Mouse (Mus musculus): ENCODE data around the gene Ank3.
"Not testable (repeated sequence)": the region's sequence is repeated elsewhere in the genome, so short reads cannot be mapped to it uniquely, and the experiment has no call there.

Gene Ank3

DNA sequence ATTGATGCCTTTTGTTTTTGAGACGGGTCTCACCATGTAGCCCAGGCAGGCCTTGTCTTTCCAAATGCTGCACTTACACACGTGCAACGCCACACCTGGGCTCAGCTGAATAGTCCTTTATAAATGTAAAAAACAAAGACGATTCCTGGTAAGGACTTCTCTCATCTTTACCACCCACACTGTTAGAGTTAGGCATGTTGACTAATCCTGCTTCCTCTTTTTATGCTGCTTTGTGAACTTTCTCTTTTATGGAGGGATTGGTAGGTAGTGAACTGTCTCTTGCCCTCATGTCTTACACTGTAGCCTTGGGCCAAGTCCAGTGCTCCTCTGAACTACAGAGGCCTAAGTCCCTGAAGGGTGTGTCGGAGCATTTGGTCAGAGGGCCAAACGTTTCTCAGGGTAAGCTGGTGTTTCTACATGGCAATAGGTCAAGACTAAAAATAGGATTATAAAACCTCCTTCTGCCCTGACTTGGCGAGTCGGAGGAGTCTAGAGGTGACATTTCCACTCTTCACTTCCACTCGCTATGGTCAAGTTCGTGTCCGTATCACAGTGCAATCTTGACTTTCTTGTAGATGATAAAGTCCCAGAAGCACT is 491.9 kb downstream of the Ank3 start:
- no peak for DNase-seq (ENCODE audit: low read depth, low spot score)

DNA sequence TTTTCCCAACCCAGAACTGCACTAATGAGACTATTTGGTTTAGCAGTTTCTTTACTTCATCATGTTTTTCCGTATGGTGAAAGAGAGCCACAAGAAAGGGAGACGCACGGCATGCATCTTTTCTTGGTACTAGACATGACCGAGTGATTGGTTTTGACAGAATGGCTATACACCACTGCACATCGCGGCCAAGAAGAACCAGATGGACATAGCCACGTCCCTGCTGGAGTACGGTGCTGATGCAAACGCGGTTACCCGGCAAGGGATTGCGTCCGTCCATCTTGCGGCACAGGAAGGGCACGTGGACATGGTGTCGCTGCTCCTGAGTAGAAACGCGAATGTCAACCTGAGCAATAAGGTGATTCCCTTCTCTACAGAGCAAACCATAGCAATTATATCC is 493.6 kb downstream of the Ank3 start:
- no peak for DNase-seq (ENCODE audit: low read depth, low spot score)

DNA sequence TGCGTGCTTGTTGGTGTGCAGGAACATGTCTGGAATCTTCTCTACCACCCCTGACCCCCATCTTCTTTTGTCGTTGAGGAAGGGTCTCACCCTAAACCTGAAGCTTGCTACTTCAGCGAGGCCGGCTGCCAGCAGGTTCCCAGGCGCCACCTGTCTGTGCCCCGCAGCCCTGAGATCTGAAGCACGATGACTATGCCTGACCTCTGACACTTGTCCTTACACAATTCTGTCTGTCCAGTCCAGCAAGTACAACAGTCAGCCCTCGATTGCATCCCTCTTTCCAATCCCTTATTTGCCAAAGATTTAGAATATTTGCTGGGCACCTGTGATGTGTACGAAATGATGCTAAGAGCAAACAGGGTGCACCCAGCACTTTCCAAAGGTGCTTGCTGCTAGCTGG is 497.0 kb downstream of the Ank3 start:
- DNase-seq (ENCODE audit: low read depth, low spot score) = no peak

DNA sequence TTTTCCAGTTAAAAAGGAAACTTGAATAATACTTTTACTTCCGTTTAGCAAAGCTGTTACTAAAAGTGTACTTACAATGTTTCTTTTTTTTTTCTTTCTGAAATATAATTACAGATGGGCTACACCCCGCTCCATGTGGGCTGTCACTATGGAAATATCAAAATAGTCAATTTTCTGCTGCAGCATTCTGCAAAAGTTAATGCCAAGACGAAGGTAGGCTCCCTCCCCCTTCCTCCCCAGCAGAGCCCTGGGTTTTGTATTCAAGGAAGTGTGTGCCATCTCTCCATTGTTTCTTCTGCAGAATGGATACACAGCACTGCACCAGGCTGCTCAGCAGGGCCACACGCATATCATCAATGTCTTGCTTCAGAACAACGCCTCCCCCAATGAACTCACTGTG is 499.4 kb downstream of the Ank3 start:
- no peak for DNase-seq (ENCODE audit: low read depth, low spot score)

DNA sequence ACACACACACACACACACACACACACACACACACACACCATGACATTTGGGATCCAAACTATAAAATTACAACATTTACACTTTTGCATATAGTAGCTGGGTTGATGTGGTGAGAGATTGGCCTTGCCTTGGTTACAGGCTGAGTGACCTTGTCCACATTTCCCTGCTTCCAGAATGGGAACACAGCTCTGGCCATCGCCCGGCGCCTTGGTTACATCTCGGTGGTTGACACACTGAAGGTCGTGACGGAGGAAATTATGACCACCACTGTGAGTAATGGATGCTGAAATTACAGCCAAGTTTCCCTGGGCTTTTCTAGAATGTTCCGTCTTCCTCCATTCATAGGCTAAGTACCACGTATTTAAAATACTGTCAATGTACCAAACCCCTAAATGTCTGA is 500.2 kb downstream of the Ank3 start:
- no peak for DNase-seq (ENCODE audit: low read depth, low spot score)

DNA sequence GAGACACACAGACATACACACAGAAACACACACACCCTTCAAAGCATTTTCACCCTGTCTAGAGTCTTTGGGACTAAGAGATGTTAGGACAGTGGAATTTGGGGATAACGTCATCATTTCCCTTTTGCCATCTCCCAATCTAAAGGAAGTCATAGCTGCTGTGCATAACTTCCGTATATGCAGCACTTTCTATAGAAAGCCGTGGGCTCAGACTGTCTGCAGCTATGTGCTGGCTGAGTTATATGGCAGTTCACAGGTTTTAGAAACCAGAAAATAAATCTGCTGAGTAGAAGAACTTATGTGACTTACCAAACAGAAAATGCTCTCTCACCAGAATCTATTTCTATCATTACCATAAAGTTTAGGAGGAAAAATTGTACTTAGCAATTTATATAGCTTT is 501.2 kb downstream of the Ank3 start:
- DNase-seq (ENCODE audit: low read depth, low spot score) = no peak

DNA sequence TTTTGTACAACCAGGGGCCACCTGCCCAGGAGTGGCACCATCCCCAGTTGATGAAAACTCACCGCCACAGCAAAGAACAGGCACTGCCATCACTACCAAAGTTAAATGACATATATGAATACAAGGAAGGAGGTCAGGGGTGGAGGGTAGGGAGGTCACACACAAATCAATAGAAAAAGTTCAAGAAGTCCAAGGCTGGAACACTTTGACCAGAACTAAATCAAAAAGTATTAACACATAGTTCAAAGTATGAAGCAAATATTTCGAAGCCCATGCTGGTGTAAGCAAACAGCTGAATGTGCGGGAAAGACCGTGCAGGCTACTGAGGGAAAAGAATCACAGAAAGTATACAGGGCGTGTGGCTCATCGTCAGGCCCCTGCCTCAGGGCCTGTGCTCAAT is 503.5 kb downstream of the Ank3 start:
- no peak for DNase-seq (ENCODE audit: low read depth, low spot score)

DNA sequence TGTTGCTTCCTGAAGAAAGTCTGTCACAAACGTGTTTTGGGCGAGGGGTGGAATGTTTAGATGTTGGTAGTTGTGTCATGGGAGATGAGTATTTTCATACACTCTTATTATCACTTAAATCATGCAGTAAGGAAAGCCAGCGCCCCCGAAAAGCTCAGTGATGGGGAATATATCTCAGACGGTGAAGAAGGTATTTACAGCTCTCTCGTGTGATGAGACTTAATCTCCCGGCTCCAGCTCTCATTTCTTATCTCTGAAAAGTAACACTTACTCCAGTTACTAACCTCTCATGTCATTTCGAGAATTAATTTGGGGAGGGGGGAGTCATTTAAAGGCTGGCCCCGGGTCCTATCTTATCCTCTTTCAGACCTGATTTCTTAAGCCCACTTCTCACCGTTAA is 505.7 kb downstream of the Ank3 start:
- DNase-seq (ENCODE audit: low read depth, low spot score) = no peak

DNA sequence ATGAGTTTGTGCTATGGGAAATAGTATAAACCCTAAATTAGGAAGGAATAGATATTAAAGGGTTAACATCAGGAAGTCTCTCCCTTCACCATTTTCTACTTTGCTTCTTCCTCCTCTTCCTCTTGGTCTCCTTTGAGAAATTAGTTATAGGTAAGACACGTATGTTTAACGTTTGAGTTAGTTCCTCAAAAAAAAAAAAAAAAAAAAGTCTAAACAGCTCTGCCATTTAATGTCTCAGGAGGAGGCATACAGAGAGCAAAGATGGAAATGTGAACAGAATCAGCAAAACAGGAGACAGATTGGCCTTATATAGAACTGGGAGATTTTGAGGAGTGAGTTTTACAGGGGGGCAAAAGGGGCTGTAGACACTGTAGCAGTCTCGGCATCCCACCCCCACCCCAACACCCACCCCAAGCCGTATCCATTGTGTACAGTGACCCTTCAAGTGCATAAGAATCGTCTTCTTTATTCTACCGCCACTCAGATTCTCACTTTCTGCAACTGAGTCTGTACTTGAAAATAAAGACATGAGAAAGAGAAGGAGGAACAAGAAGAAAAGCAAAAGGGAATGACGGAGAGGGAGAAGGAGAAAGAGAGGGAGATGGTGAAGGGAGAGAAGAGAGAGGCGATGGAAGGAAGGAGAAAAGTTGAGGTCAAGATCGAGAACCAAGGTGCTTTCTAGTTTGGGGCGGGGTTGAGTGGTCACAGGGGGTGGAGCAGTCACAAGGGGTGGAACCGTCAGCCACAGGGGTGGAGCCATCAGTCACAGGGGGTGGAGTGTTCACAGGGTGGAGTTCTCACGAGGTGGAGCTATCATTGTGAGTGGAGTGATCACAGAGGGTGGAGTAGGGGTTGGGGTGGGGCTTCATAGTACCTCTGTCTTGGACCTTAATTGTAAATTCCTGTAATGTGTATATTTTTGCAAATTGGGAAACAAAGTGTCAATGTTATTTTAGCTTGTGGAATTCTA is 509.5 kb downstream of the Ank3 start:
- DNase-seq (ENCODE audit: low read depth, low spot score) = no peak

DNA sequence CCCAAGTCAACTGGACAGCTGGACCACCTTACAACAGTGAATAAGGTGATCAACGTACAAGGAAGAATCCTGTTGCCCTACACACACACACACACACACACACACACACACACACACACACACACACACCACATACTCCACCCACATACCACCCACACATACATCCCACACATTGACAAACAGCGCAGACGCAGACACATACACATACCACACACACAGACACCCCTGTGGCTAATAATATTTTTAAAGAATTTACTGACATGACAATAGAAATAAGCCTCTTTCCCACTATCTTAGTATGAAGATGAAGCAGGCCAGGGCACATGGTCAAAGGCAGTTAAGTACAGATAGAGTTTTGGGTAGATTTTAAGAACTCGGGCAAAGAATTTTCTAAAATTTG is 511.3 kb downstream of the Ank3 start:
- no peak for DNase-seq (ENCODE audit: low read depth, low spot score)

DNA sequence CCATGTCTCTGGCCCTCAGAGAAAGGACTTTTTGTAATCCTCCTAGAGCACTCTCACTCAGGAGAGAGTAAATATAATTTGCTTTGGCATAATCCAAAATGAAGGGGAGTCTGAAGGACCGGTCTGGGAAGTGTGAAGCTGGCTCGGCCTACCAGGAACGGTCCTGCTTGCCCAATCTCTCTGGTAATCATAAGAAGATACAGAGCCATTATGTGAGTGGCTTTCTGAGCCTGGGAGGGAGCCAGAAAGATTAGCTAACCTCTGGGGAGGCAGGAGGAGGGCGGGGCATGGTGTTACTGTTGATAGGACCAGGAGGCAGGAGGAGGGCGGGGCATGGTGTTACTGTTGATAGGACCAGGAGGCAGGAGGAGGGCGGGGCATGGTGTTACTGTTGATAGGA is 511.7 kb downstream of the Ank3 start:
- not testable (repeated sequence) for DNase-seq (ENCODE audit: low read depth, low spot score)

DNA sequence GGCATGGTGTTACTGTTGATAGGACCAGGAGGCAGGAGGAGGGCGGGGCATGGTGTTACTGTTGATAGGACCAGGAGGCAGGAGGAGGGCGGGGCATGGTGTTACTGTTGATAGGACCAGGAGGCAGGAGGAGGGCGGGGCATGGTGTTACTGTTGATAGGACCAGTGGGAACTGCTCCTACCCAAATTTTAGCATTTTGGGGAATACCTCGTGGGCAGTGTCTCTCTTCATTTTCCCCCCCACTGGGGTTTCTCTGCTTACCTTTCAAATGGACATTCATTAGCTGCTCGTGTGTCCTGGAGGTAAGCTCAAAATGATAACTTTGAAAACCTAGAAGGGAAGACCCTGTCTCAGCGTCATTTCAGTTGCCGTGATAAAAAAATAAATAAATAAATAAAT is 512.2 kb downstream of the Ank3 start:
- DNase-seq (ENCODE audit: low read depth, low spot score) = not testable (repeated sequence)

DNA sequence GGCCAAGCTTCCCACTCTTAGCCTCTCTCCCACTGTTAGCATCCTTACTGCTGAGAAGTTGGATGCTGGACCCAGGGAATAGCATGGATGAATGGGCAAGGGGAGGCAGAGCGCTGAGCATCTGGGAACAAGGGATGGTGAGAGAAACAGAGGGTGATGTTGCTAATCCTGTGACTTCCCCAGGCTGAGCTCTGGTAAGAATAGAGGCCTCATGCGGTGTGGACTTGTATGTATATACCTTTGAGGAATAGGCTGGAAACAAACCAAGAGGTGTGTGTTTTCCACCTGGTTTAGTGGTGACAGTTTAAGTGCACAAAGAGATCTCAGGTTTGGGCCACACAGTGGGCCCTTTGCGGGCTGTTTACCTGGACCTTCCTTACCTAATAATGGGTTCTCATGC is 517.0 kb downstream of the Ank3 start:
- no peak for DNase-seq (ENCODE audit: low read depth, low spot score)

DNA sequence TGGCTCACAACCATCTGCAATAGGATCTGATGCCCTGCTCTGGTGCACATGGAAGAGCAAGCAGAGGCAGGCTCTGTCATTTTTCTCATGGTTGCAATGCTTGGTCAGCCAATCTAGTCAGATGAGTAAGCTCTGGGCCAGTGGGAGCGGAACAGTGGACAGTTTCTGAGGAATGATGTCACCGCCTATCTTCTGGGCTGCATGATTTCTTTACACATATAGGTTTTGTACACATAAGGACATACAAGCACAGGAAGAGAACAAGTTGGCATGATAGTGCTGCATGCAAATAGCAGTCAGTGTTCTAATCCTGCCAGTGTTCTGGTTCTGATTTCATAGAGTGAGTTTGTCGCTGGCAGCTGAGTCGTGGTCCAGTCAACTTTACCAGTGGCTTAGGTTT is 517.6 kb downstream of the Ank3 start:
- DNase-seq (ENCODE audit: low read depth, low spot score) = no peak

DNA sequence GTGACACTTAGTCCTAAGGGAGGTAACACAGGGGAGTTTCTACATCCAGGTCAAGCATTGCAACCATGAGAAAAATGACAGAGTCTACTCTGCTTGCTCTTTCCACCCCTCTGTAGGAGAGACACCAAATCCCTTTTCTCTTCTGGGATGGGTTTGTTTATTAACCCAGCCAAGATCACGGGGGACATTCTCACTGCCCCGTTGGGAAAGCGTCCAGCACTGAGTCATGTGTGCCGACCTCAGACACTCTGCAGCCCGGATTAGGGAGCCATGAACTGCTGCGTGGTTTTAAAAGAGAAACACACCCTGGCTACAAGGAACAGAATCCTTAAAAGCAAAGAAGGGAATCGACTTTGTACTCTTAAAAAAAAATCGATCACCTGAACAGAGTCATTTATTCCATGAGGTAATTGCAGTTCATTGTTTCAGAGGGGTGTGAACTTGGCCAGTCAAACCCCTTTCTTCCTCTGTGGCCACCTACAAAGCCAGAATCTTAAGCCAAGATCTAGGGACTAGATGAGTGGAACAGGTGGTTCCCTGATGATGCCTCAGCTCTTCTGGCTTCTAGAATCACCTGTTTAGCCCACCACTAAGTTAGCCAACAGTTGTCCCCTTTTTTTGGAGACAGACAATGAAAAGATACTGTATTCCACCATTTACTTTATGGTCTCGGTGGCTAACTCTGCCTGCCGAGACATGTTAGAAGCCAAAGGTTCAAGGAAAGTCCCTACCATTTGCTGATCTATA is 518.3 kb downstream of the Ank3 start:
- no peak for DNase-seq (ENCODE audit: low read depth, low spot score)

DNA sequence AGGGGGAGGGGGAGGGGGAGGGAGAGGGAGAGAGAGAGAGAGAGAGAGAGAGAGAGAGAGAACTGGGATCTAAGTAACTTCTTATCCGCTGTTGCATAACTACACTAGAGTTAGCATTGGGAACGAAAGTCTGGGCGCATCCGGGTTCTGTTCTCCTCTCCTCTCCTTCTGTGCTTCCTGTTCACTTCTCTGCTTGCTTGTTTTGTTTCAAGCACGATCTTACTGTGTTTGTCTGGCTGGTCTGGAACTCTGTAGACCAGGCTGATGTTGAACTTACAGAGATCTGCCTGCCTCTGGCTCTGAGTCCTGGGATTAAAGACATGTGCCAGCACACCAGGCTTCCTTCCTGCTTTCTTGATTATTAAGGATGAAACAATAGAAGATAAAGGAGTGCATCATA is 519.1 kb downstream of the Ank3 start:
- DNase-seq (ENCODE audit: low read depth, low spot score) = no peak

DNA sequence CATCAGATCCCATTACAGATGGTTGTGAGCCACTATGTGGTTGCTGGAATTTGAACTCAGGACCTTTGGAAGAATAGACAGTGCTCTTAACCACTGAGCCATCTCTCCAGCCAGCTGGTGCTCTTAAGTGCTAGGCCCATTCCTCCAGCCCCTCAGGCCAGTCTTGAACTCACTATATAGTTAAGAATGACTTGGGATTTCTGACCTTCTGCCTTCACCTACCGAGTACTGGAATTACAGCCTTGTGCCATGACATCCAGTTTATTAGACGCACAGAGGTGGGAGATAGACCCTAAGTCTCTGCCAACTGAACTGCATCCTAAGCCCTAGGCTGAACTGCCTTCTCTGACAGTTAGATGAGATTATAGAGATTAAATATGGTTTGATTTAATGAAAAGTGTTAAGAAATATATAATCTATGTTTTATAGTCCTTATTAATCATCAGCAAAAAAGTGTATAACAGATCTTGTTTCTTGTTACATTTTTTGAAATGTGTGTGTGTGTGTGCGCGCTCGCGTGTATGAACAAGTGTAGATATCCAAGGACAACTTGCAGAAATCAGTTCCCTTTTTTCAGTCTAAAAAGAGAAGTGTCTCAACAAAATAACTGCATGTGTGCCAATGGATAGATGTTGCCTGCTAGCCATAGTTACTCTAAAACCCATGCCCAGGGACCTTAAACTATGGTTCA is 520.0 kb downstream of the Ank3 start:
- no peak for DNase-seq (ENCODE audit: low read depth, low spot score)

DNA sequence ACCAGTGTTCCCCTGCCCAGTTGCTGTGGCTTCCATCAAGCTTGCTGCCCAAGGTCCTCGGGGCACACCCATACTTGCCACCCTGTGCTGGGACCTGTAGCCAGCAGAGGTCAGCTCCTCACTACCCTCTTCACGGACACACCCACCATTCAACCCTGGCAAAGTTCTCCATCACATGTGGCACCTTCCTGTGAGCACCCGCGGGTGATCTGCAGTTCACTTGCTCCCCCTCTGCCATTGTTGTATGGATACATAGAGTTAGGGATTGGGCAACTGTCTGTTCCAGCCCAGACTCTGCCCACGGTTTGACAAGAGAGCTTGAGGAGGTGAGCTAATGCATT is 520.5 kb downstream of the Ank3 start:
- no peak for DNase-seq (ENCODE audit: low read depth, low spot score)

DNA sequence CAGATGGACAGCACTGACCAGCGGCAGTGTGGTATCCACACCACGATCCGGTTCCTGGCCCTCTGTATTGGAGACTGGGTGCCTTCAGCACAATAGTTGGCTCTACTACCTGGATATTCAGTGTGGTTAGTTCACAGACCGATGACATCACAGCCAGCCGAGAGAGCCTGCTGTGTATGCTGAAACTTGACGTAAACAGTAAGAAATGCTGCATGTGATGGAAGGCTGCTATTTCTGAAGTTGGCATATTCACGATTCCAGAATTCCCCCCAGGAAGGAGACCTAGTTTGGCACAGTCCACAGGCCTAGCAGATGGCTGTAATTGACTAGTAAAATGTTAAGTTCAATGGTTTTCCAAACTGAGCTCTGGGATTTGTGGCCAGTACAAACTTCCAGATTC is 521.2 kb downstream of the Ank3 start:
- no peak for DNase-seq (ENCODE audit: low read depth, low spot score)

DNA sequence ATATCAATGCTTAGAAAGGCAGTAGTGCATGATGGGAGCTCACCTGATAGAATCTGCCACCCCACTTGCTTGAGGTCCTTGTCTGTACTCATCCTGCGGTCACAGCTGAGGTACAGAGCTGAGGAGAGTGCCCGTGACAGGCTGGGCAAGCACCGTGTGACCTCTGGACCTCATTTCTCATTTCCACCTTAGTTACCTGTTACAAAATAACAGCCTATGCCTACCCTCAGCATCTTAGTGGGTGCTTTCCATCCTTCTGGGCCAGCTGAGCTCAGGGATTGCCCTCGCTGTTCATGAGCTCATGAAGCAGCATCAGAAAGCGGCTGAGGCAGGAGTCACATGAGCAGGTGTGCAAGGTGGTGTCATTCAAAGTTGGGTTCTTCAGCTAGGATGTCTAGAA is 523.5 kb downstream of the Ank3 start:
- DNase-seq (ENCODE audit: low read depth, low spot score) = no peak

DNA sequence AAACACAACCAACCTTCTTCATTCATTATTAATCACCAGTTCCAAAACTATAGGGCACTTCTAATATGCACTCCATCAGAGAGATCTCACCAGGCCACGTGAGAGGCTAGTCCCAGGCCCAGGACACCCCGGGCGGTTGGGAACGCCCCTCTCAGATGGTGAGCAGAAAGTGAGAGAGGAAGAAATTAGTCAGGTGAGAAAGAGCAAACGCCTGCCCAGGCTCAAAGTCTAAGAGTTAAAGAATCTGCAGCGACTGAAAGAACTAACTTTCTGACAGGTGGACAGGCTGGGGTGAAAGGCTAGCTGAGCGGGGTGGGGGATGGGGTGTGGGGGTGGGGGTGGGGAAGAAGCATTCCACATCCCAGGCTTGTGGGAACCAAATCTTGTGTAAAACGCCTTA is 525.2 kb downstream of the Ank3 start:
- DNase-seq (ENCODE audit: low read depth, low spot score) = no peak

DNA sequence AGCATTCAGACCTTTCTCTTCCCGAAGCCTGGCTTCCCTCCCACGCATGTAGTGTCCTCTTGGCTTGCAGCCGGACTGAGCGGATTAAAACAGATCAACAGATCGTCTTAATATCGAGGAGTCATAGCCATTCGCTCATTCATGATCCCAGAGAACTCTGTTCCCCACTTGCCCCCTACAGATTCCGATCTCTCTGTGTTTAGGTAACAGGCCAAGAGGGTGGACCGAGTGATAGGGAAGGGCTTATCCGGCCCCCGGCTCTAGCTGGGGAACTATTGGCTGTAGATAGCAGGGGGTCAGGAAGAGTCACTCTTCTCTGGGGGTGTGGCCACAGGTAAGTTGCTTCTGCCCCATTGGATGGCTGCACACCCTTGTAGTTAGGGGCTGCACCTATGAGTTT is 525.7 kb downstream of the Ank3 start:
- no peak for DNase-seq (ENCODE audit: low read depth, low spot score)

All from CD4-positive helper T cell, adult 2 months (primary cell).